ENCODE assay signal across 11 mouse cellular contexts in genomic region chr5:17271722-17272479, GRCm38 (mm10).
DNase-seq lines count a peak whose midpoint lies in the region; ATAC-seq and TF ChIP-seq lines count a peak whose summit lies in the region.
"Had no signal": no experiment of that assay in that cellular context is flagged by ENCODE, and none has a peak within 500 bp of the region (broad histone marks: within the 10 kb centered on the region; RNA-seq: fewer than 3 reads in every experiment).

No protein-coding gene starts in this region.

- 82% methylated on average over 3 of the region's 3 CpGs for WGBS in forebrain, embryonic 14.5 days
- 86% methylated on average over 3 of the region's 3 CpGs for WGBS in forebrain, embryonic 12.5 days
- WGBS in kidney, postnatal 0 days, result 55% methylated on average over 3 of the region's 3 CpGs

- H3K9ac ChIP-seq in forebrain, embryonic 14.5 days (ENCODE audit: low read length), result no peak overlapping the region
- no peak overlapping the region for H3K9ac ChIP-seq in forebrain, embryonic 12.5 days
- H3K9ac ChIP-seq in kidney, postnatal 0 days (ENCODE audit: low read depth, low read length), result no peak overlapping the region
- H3K9ac ChIP-seq: limb, embryonic 12.5 days had no signal

- H3K27ac ChIP-seq in forebrain, embryonic 14.5 days (ENCODE audit: low read depth, low read length), result no peak overlapping the region
- no peak overlapping the region for H3K27ac ChIP-seq in forebrain, embryonic 12.5 days
- H3K27ac ChIP-seq in kidney, postnatal 0 days, result peak overlapping the region; percentile 39
- H3K27ac ChIP-seq: heart, embryonic 10.5 days; limb, embryonic 12.5 days had no signal

- H3K9me3 ChIP-seq in forebrain, embryonic 14.5 days (replicated peaks; ENCODE audit: control insufficient read depth, low read length), result no peaks in the 10 kb centered on the region
- H3K9me3 ChIP-seq in forebrain, embryonic 12.5 days, result no peaks in the 10 kb centered on the region
- no peaks in the 10 kb centered on the region for H3K9me3 ChIP-seq in kidney, postnatal 0 days (replicated peaks; ENCODE audit: low read length)
- H3K9me3 ChIP-seq: heart, embryonic 10.5 days; limb, embryonic 12.5 days had no signal

- no peaks in the 10 kb centered on the region for H3K36me3 ChIP-seq in forebrain, embryonic 14.5 days (ENCODE audit: control insufficient read depth, insufficient read depth, low read length)
- H3K36me3 ChIP-seq in forebrain, embryonic 12.5 days (replicated peaks), result no peaks in the 10 kb centered on the region
- no peaks in the 10 kb centered on the region for H3K36me3 ChIP-seq in kidney, postnatal 0 days (ENCODE audit: insufficient read depth, low read length)
- H3K36me3 ChIP-seq: heart, embryonic 10.5 days; limb, embryonic 12.5 days had no signal

- DNase-seq in forebrain, embryonic 14.5 days (ENCODE audit: low spot score), result peak; percentile 29
- peak; percentile 92 for DNase-seq in fat pad, adult 2 months (ENCODE audit: extremely low read depth, low read depth, low spot score)
- DNase-seq in kidney, postnatal 0 days (ENCODE audit: low spot score), result peak; percentile 44
- peak; percentile 77 for DNase-seq in lung, postnatal 25 days (ENCODE audit: low spot score)
- DNase-seq in cerebellum, adult 11 months, result no peak
- no peak for DNase-seq in cerebellum, postnatal 14 days
- DNase-seq: thymus, postnatal 4 days had no signal

- no peak overlapping the region for H3K4me3 ChIP-seq in forebrain, embryonic 14.5 days (ENCODE audit: low read depth, low read length)
- H3K4me3 ChIP-seq in forebrain, embryonic 12.5 days (replicated peaks), result no peak overlapping the region
- no peak overlapping the region for H3K4me3 ChIP-seq in kidney, postnatal 0 days (replicated peaks; ENCODE audit: low read depth, low read length)
- H3K4me3 ChIP-seq: heart, embryonic 10.5 days; limb, embryonic 12.5 days had no signal

- H3K4me2 ChIP-seq in forebrain, embryonic 14.5 days (ENCODE audit: low read length), result no peak overlapping the region
- no peak overlapping the region for H3K4me2 ChIP-seq in forebrain, embryonic 12.5 days
- H3K4me2 ChIP-seq in kidney, postnatal 0 days (ENCODE audit: low read length), result no peak overlapping the region
- H3K4me2 ChIP-seq: limb, embryonic 12.5 days had no signal

- no peaks in the 10 kb centered on the region for H3K27me3 ChIP-seq in forebrain, embryonic 14.5 days (replicated peaks; ENCODE audit: control insufficient read depth, insufficient read depth, low read length)
- H3K27me3 ChIP-seq in forebrain, embryonic 12.5 days, result no peaks in the 10 kb centered on the region
- H3K27me3 ChIP-seq in kidney, postnatal 0 days (ENCODE audit: insufficient read depth, low read length), result no peaks in the 10 kb centered on the region
- H3K27me3 ChIP-seq: limb, embryonic 12.5 days had no signal

- no peak for TF ChIP-seq CTCF in kidney, postnatal 0 days (IDR thresholded peaks at IDR 0.05; ENCODE audit: low read depth)

- peak; percentile 42; the same call in 1 of the 2 replicates for ATAC-seq in forebrain, embryonic 14.5 days
- no peak for ATAC-seq in forebrain, embryonic 12.5 days (ENCODE audit: low FRiP score)
- ATAC-seq in kidney, postnatal 0 days (replicated peaks; ENCODE audit: low FRiP score, low read depth), result peak; percentile 59; the same call in 1 of the 2 replicates
- ATAC-seq in megakaryocyte-erythroid progenitor cell, adult 5-6 weeks (replicated peaks; ENCODE audit: low FRiP score, low TSS enrichment, poor library complexity, severe bottlenecking), result no peak

- no peaks in the 10 kb centered on the region for H3K4me1 ChIP-seq in forebrain, embryonic 14.5 days (ENCODE audit: control insufficient read depth, insufficient read depth, low read length)
- H3K4me1 ChIP-seq in forebrain, embryonic 12.5 days, result no peaks in the 10 kb centered on the region
- no peaks in the 10 kb centered on the region for H3K4me1 ChIP-seq in kidney, postnatal 0 days (replicated peaks; ENCODE audit: insufficient read depth, low read length)
- H3K4me1 ChIP-seq: heart, embryonic 10.5 days; limb, embryonic 12.5 days had no signal

Comparison
In these comparisons a context has a peak if more than half of its experiments do, and no peak if none do; other contexts are left out.
1. ATAC-seq: peak in forebrain, embryonic 14.5 days (single experiment) and kidney, postnatal 0 days (single experiment); none in forebrain, embryonic 12.5 days (single experiment) and megakaryocyte-erythroid progenitor cell, adult 5-6 weeks (single experiment).
2. DNase-seq: peak in forebrain, embryonic 14.5 days (single experiment), fat pad, adult 2 months (single experiment), kidney, postnatal 0 days (single experiment) and lung, postnatal 25 days (single experiment); none in cerebellum, adult 11 months (single experiment) and cerebellum, postnatal 14 days (0 of 2).